Mouse (Mus musculus) C2C12 (cell line): ENCODE data around the gene Gm10799.

Experiments
- CTCF ChIP-seq: IDR thresholded peaks from one replicate; pipeline ENCODE4 v1.5.1; 2011; ENCODE audit not compliant: control insufficient read depth, insufficient read depth, insufficient read length
- MAX ChIP-seq: IDR thresholded peaks from one replicate; pipeline ENCODE4 v1.6.1; 2011; ENCODE audit warnings: mild to moderate bottlenecking, control low read depth
- MYOG ChIP-seq: IDR thresholded peaks from one replicate; pipeline ENCODE4 v1.6.1; 2011; ENCODE audit not compliant: control insufficient read depth, insufficient read length; ENCODE audit errors: extremely low read depth
- USF1 ChIP-seq: IDR thresholded peaks from one replicate; pipeline ENCODE4 v1.6.1; 2011; ENCODE audit warnings: low read depth, mild to moderate bottlenecking, control low read depth, moderate library complexity

- TF ChIP-seq MAX = no peak
- TF ChIP-seq CTCF = no peak
- TF ChIP-seq USF1 = no peak
- TF ChIP-seq MYOG = no peak
Measured at GRCm38 (mm10) chr2:104064152-104064551, 4.2 kb downstream of the Gm10799 start.
